Mouse (Mus musculus): ENCODE data around the gene Gm16181.

The Gm16181 gene

GRCm38 (mm10) chr17:35220156-35220952 lies at the start of gene Gm16181:
Gene Gm16181 (plus strand): TSS chr17:35220834.
- DNase-seq (ENCODE audit: inconsistent age in 2 of 2, low spot score in 1 of 2) = peak in 1 of 2 experiments; percentile 39

- no peak for DNase-seq (ENCODE audit: inconsistent age in 2 of 2, low spot score in 1 of 2)
Observed at GRCm38 (mm10) chr17:35172445-35173234, 48.0 kb upstream of the Gm16181 start.

- no peak for DNase-seq (ENCODE audit: inconsistent age in 2 of 2, low spot score in 1 of 2)
Observed at GRCm38 (mm10) chr17:35173329-35173728, 47.3 kb upstream of the Gm16181 start.

- no peak for DNase-seq (ENCODE audit: inconsistent age in 2 of 2, low spot score in 1 of 2)
Observed at GRCm38 (mm10) chr17:35174201-35174977, 46.2 kb upstream of the Gm16181 start.

- no peak for DNase-seq (ENCODE audit: inconsistent age in 2 of 2, low spot score in 1 of 2)
Observed at GRCm38 (mm10) chr17:35175382-35175781, 45.3 kb upstream of the Gm16181 start.

- DNase-seq (ENCODE audit: inconsistent age in 2 of 2, low spot score in 1 of 2) = no peak
Observed at GRCm38 (mm10) chr17:35175968-35176367, 44.7 kb upstream of the Gm16181 start, which contains the start of gene Aif1. Gene Aif1 (minus strand): TSS chr17:35176068.

- DNase-seq (ENCODE audit: inconsistent age in 2 of 2, low spot score in 1 of 2) = peak; percentile 78 to 93
Observed at GRCm38 (mm10) chr17:35178528-35178927, 42.1 kb upstream of the Gm16181 start.

GRCm38 (mm10) chr17:35180093-35180492 lies 40.5 kb upstream of the Gm16181 start:
- peak in 1 of 2 experiments; percentile 3 for DNase-seq (ENCODE audit: inconsistent age in 2 of 2, low spot score in 1 of 2)

- peak; percentile 73 to 91 for DNase-seq (ENCODE audit: inconsistent age in 2 of 2, low spot score in 1 of 2)
Observed at GRCm38 (mm10) chr17:35185639-35186611, 34.7 kb upstream of the Gm16181 start.

GRCm38 (mm10) chr17:35186681-35187080 lies 34.0 kb upstream of the Gm16181 start:
- peak in 1 of 2 experiments; percentile 60 for DNase-seq (ENCODE audit: inconsistent age in 2 of 2, low spot score in 1 of 2)

GRCm38 (mm10) chr17:35187345-35187744 lies 33.3 kb upstream of the Gm16181 start:
- no peak for DNase-seq (ENCODE audit: inconsistent age in 2 of 2, low spot score in 1 of 2)

- no peak for DNase-seq (ENCODE audit: inconsistent age in 2 of 2, low spot score in 1 of 2)
Observed at GRCm38 (mm10) chr17:35187959-35188610, 32.5 kb upstream of the Gm16181 start, which contains the start of gene Lst1. Gene Lst1 (minus strand): TSS chr17:35188439.

GRCm38 (mm10) chr17:35189186-35189585 lies 31.4 kb upstream of the Gm16181 start:
- DNase-seq (ENCODE audit: inconsistent age in 2 of 2, low spot score in 1 of 2) = no peak

GRCm38 (mm10) chr17:35190096-35190495 lies 30.5 kb upstream of the Gm16181 start:
- no peak for DNase-seq (ENCODE audit: inconsistent age in 2 of 2, low spot score in 1 of 2)

GRCm38 (mm10) chr17:35191723-35192122 lies 28.9 kb upstream of the Gm16181 start:
- no peak for DNase-seq (ENCODE audit: inconsistent age in 2 of 2, low spot score in 1 of 2)

- peak in 1 of 2 experiments; percentile 82 for DNase-seq (ENCODE audit: inconsistent age in 2 of 2, low spot score in 1 of 2)
Observed at GRCm38 (mm10) chr17:35192924-35193323, 27.7 kb upstream of the Gm16181 start.

GRCm38 (mm10) chr17:35193881-35194843 lies 26.5 kb upstream of the Gm16181 start, which contains the start of gene Ltb:
Gene Ltb (plus strand): TSS chr17:35194439.
- DNase-seq (ENCODE audit: inconsistent age in 2 of 2, low spot score in 1 of 2) = peak; percentile 59 to 85
